Mouse (Mus musculus) cortical plate, adult 2 months (tissue): ENCODE data around the gene Nek1. TPM values are rescaled to one million over a fixed set of nuclear protein-coding genes. Genes with fewer than 3 reads are reported as not detected.

Experiments used
- H3K27ac ChIP-seq: fragments of 200-500 bp; 2 replicates; pipeline ENCODE4 v1.5.1; 2012; ENCODE audit warnings: low read length, control low read depth, inconsistent platforms; ENCODE audit not compliant: insufficient read depth
- H3K4me1 ChIP-seq: fragments of 200-500 bp; 2 replicates; pipeline ENCODE4 v1.6.1; 2011; ENCODE audit warnings: low read length; ENCODE audit not compliant: control insufficient read depth, insufficient read depth
- H3K4me3 ChIP-seq: fragments of 200-500 bp; 2 replicates; pipeline ENCODE4 v1.5.1; 2011; ENCODE audit warnings: mild to moderate bottlenecking, low read length, control low read depth; ENCODE audit not compliant: insufficient read depth
- CTCF ChIP-seq: fragments of 200-500 bp; IDR thresholded peaks from 2 replicates; pipeline ENCODE4 v1.5.1; 2011; ENCODE audit warnings: mild to moderate bottlenecking, control low read depth, low read length; ENCODE audit not compliant: insufficient read depth; ENCODE audit errors: extremely low read depth
- POLR2A ChIP-seq: fragments of 200-500 bp; IDR thresholded peaks from 2 replicates; pipeline ENCODE4 v1.6.1; 2011; ENCODE audit warnings: mild to moderate bottlenecking, low read length, control low read depth; ENCODE audit not compliant: insufficient read depth; ENCODE audit errors: extremely low read depth
- polyA plus RNA-seq: library from polyadenylated mRNA; depleted of rRNA; stranded (reverse); fragments of >200 nt; gene quantifications from 2 replicates; pipeline ENCODE4 v1.2.3, GENCODE M21; 2012

Gene Nek1
- polyA plus RNA-seq, 1 experiment = 28.4 TPM

GRCm38 (mm10) chr8:61142302-61142701 lies 149.3 kb downstream of the Nek1 start:
- Histone ChIP-seq H3K27ac (no peak overlapping the region), H3K4me1 (no peaks in the 10 kb centered on the region), H3K4me3 (no peak overlapping the region)
- no peak for TF ChIP-seq CTCF

GRCm38 (mm10) chr8:61142845-61143244 lies 149.8 kb downstream of the Nek1 start:
- Histone ChIP-seq H3K4me3 (no peak overlapping the region), H3K4me1 (no peaks in the 10 kb centered on the region)
- TF ChIP-seq CTCF (no peak), POLR2A (no peak)

GRCm38 (mm10) chr8:61148728-61149127 lies 155.7 kb downstream of the Nek1 start:
- no peak overlapping the region for H3K4me3 ChIP-seq
- no peak overlapping the region for H3K27ac ChIP-seq
- H3K4me1 ChIP-seq = no peaks in the 10 kb centered on the region
- TF ChIP-seq POLR2A (no peak), CTCF (no peak)

More at GRCm38 (mm10) chr8:61142845-61143244, 149.8 kb downstream of the Nek1 start:
- H3K27ac ChIP-seq = no peak overlapping the region

- TF ChIP-seq CTCF (no peak), POLR2A (no peak)
- Histone ChIP-seq H3K4me3 (no peak overlapping the region), H3K27ac (no peak overlapping the region), H3K4me1 (no peaks in the 10 kb centered on the region)
Measured at GRCm38 (mm10) chr8:61150596-61150995, 157.6 kb downstream of the Nek1 start.

GRCm38 (mm10) chr8:61156406-61156805 lies 163.4 kb downstream of the Nek1 start:
- TF ChIP-seq CTCF (no peak), POLR2A (no peak)
- Histone ChIP-seq H3K4me1 (no peaks in the 10 kb centered on the region), H3K27ac (no peak overlapping the region), H3K4me3 (no peak overlapping the region)

GRCm38 (mm10) chr8:61158540-61158939 lies 165.5 kb downstream of the Nek1 start:
- no peak for TF ChIP-seq CTCF
- TF ChIP-seq POLR2A = no peak
- Histone ChIP-seq H3K27ac (no peak overlapping the region), H3K4me1 (no peaks in the 10 kb centered on the region), H3K4me3 (no peak overlapping the region)

- Histone ChIP-seq H3K4me1 (no peaks in the 10 kb centered on the region), H3K4me3 (no peak overlapping the region), H3K27ac (no peak overlapping the region)
- TF ChIP-seq POLR2A (no peak), CTCF (no peak)
Measured at GRCm38 (mm10) chr8:61161461-61162185, 168.6 kb downstream of the Nek1 start.

- TF ChIP-seq POLR2A (no peak), CTCF (no peak)
- Histone ChIP-seq H3K4me1 (no peaks in the 10 kb centered on the region), H3K27ac (no peak overlapping the region), H3K4me3 (no peak overlapping the region)
Measured at GRCm38 (mm10) chr8:61162186-61162566, 169.2 kb downstream of the Nek1 start.

- Histone ChIP-seq H3K4me3 (no peak overlapping the region), H3K27ac (no peak overlapping the region), H3K4me1 (no peaks in the 10 kb centered on the region)
- TF ChIP-seq CTCF (no peak), POLR2A (no peak)
Measured at GRCm38 (mm10) chr8:61171546-61171945, 178.6 kb downstream of the Nek1 start.

- no peak for TF ChIP-seq CTCF
- no peak for TF ChIP-seq POLR2A
- no peaks in the 10 kb centered on the region for H3K4me1 ChIP-seq
- H3K27ac ChIP-seq = no peak overlapping the region
- no peak overlapping the region for H3K4me3 ChIP-seq
Measured at GRCm38 (mm10) chr8:61173921-61174492, 181.0 kb downstream of the Nek1 start.
